20 mouse cellular contexts compared by ENCODE assay signal in genomic region chr19:37585684-37586083, GRCm38 (mm10). TPM values are rescaled to one million over a fixed set of nuclear protein-coding genes. Genes with fewer than 3 reads are reported as not detected.
DNase-seq lines count a peak whose midpoint lies in the region; ATAC-seq and TF ChIP-seq lines count a peak whose summit lies in the region.
"Had no signal": no experiment of that assay in that cellular context is flagged by ENCODE, and none has a peak within 500 bp of the region (broad histone marks: within the 10 kb centered on the region; RNA-seq: fewer than 3 reads in every experiment).

No protein-coding gene starts in this region.

- no peak overlapping the region for H3K9ac ChIP-seq in intestine, embryonic 14.5 days (ENCODE audit: low read length)
- no peak overlapping the region for H3K9ac ChIP-seq in intestine, embryonic 16.5 days (ENCODE audit: low read depth, low read length)
- no peak overlapping the region for H3K9ac ChIP-seq in lung, embryonic 14.5 days
- H3K9ac ChIP-seq in limb, embryonic 14.5 days (ENCODE audit: low read depth, low read length, severe bottlenecking) = no peak overlapping the region
- H3K9ac ChIP-seq in stomach, postnatal 0 days (ENCODE audit: low read length) = no peak overlapping the region
- H3K9ac ChIP-seq in forebrain, embryonic 16.5 days (replicated peaks; ENCODE audit: low read depth, low read length) = no peak overlapping the region
- H3K9ac ChIP-seq: forebrain, embryonic 13.5 days; hindbrain, embryonic 15.5 days; stomach, embryonic 15.5 days had no signal

- H3K4me3 ChIP-seq in intestine, embryonic 14.5 days (ENCODE audit: low read depth, low read length) = no peak overlapping the region
- H3K4me3 ChIP-seq in intestine, embryonic 16.5 days (ENCODE audit: low read length) = no peak overlapping the region
- no peak overlapping the region for H3K4me3 ChIP-seq in lung, embryonic 14.5 days (ENCODE audit: low read depth, low read length)
- no peak overlapping the region for H3K4me3 ChIP-seq in limb, embryonic 14.5 days (replicated peaks; ENCODE audit: low read length)
- H3K4me3 ChIP-seq in stomach, postnatal 0 days (ENCODE audit: low read depth, low read length) = no peak overlapping the region
- H3K4me3 ChIP-seq in forebrain, embryonic 16.5 days (replicated peaks; ENCODE audit: low read length) = no peak overlapping the region
- H3K4me3 ChIP-seq: forebrain, embryonic 13.5 days; hindbrain, embryonic 15.5 days; stomach, embryonic 15.5 days had no signal

- no peak for TF ChIP-seq CTCF in lung, embryonic 14.5 days (IDR thresholded peaks at IDR 0.05; ENCODE audit: low read depth)
- no peak for TF ChIP-seq CTCF in stomach, postnatal 0 days (IDR thresholded peaks at IDR 0.05; ENCODE audit: low read depth)

- 29% methylated on average over 8 of the region's 8 CpGs for WGBS in intestine, embryonic 14.5 days
- 45% methylated on average over 8 of the region's 8 CpGs for WGBS in intestine, embryonic 16.5 days
- WGBS in lung, embryonic 14.5 days = 36% methylated on average over 8 of the region's 8 CpGs
- 43% methylated on average over 8 of the region's 8 CpGs for WGBS in limb, embryonic 14.5 days
- 42% methylated on average over 8 of the region's 8 CpGs for WGBS in stomach, postnatal 0 days
- WGBS in forebrain, embryonic 16.5 days = 77% methylated on average over 8 of the region's 8 CpGs

- no peak for ATAC-seq in intestine, embryonic 14.5 days (replicated peaks; ENCODE audit: low FRiP score, low TSS enrichment, low read depth)
- ATAC-seq in intestine, embryonic 16.5 days = no peak
- ATAC-seq in lung, embryonic 14.5 days (ENCODE audit: insufficient read depth) = no peak
- no peak for ATAC-seq in limb, embryonic 14.5 days (ENCODE audit: low FRiP score, low read depth)
- no peak for ATAC-seq in stomach, postnatal 0 days (ENCODE audit: low FRiP score, low TSS enrichment)
- no peak for ATAC-seq in forebrain, embryonic 16.5 days
- ATAC-seq: forebrain, embryonic 13.5 days had no signal

- no peak for DNase-seq in intestine, embryonic 14.5 days (ENCODE audit: low spot score)
- peak; percentile 8 for DNase-seq in lung, embryonic 14.5 days
- DNase-seq in lung, postnatal 4 days = no peak
- no peak for DNase-seq in limb, embryonic 14.5 days (ENCODE audit: low spot score)
- DNase-seq in stomach, postnatal 0 days (ENCODE audit: low spot score) = no peak
- no peak for DNase-seq in adrenal gland, postnatal 14 days
- DNase-seq: adrenal gland, adult 8-10 months; cerebellum, adult 11 months; cerebellum, postnatal 14 days; gastrocnemius, postnatal 25 days; heart, postnatal 14 days; thymus, postnatal 25 days had no signal

- TF ChIP-seq EP300 in stomach, postnatal 0 days (optimal IDR thresholded peaks at IDR 0.05) = no peak

- H3K4me2 ChIP-seq in intestine, embryonic 14.5 days (ENCODE audit: low read length) = peak overlapping the region; percentile 7; the same call in 1 of the 2 replicates
- H3K4me2 ChIP-seq in intestine, embryonic 16.5 days (ENCODE audit: low read depth, low read length) = no peak overlapping the region
- H3K4me2 ChIP-seq in lung, embryonic 14.5 days = peak overlapping the region; percentile 30
- H3K4me2 ChIP-seq in limb, embryonic 14.5 days (replicated peaks; ENCODE audit: low read depth, low read length, severe bottlenecking) = peak overlapping the region; percentile 18; the same call in 1 of the 2 replicates
- no peak overlapping the region for H3K4me2 ChIP-seq in stomach, postnatal 0 days (replicated peaks; ENCODE audit: low read depth)
- no peak overlapping the region for H3K4me2 ChIP-seq in forebrain, embryonic 16.5 days (ENCODE audit: low read length)
- H3K4me2 ChIP-seq: forebrain, embryonic 13.5 days; heart, embryonic 11.5 days; hindbrain, embryonic 15.5 days had no signal

- H3K9me3 ChIP-seq in intestine, embryonic 14.5 days (ENCODE audit: control insufficient read depth, low read length) = no peaks in the 10 kb centered on the region
- no peaks in the 10 kb centered on the region for H3K9me3 ChIP-seq in intestine, embryonic 16.5 days (ENCODE audit: control insufficient read depth, low read length)
- H3K9me3 ChIP-seq in lung, embryonic 14.5 days (ENCODE audit: low read depth, low read length) = no peaks in the 10 kb centered on the region
- H3K9me3 ChIP-seq in limb, embryonic 14.5 days (ENCODE audit: control insufficient read depth, low read length) = no peaks in the 10 kb centered on the region
- no peaks in the 10 kb centered on the region for H3K9me3 ChIP-seq in stomach, postnatal 0 days (ENCODE audit: control insufficient read depth, low read length)
- H3K9me3 ChIP-seq in forebrain, embryonic 16.5 days (ENCODE audit: control insufficient read depth, low read length) = no peaks in the 10 kb centered on the region
- H3K9me3 ChIP-seq: forebrain, embryonic 13.5 days; hindbrain, embryonic 15.5 days; stomach, embryonic 15.5 days had no signal

- H3K4me1 ChIP-seq in intestine, embryonic 14.5 days (replicated peaks; ENCODE audit: control insufficient read depth, insufficient read depth, low read length) = no peaks in the 10 kb centered on the region
- H3K4me1 ChIP-seq in intestine, embryonic 16.5 days (ENCODE audit: control insufficient read depth, insufficient read depth, low read length) = no peaks in the 10 kb centered on the region
- H3K4me1 ChIP-seq in lung, embryonic 14.5 days (ENCODE audit: insufficient read depth) = peaks cover 3% of the 10 kb centered on the region; the same call in 1 of the 2 replicates
- H3K4me1 ChIP-seq in limb, embryonic 14.5 days (ENCODE audit: control insufficient read depth, insufficient read depth, low read length) = peaks cover 9% of the 10 kb centered on the region
- H3K4me1 ChIP-seq in stomach, postnatal 0 days (replicated peaks; ENCODE audit: control insufficient read depth, insufficient read depth) = no peaks in the 10 kb centered on the region
- H3K4me1 ChIP-seq in forebrain, embryonic 16.5 days (replicated peaks; ENCODE audit: control insufficient read depth, insufficient read depth, low read length) = no peaks in the 10 kb centered on the region
- H3K4me1 ChIP-seq: forebrain, embryonic 13.5 days; hindbrain, embryonic 15.5 days; stomach, embryonic 15.5 days had no signal

- no peak overlapping the region for H3K27ac ChIP-seq in intestine, embryonic 14.5 days (ENCODE audit: low read depth)
- H3K27ac ChIP-seq in intestine, embryonic 16.5 days (ENCODE audit: low read length) = no peak overlapping the region
- no peak overlapping the region for H3K27ac ChIP-seq in lung, embryonic 14.5 days (ENCODE audit: low read depth)
- no peak overlapping the region for H3K27ac ChIP-seq in limb, embryonic 14.5 days (replicated peaks; ENCODE audit: low read depth, low read length)
- H3K27ac ChIP-seq in stomach, postnatal 0 days (replicated peaks) = 0 out of 2 replicates have a peak overlapping the region, but pooled peaks have one; percentile 13
- H3K27ac ChIP-seq in forebrain, embryonic 16.5 days (ENCODE audit: low read length) = no peak overlapping the region
- H3K27ac ChIP-seq: forebrain, embryonic 13.5 days; hindbrain, embryonic 15.5 days; macrophage; stomach, embryonic 15.5 days had no signal

- TF ChIP-seq POLR2A in limb, embryonic 14.5 days (IDR thresholded peaks at IDR 0.05; ENCODE audit: borderline replicate concordance, extremely low read depth, insufficient read depth, insufficient read length) = no peak

- no peaks in the 10 kb centered on the region for H3K36me3 ChIP-seq in intestine, embryonic 14.5 days (ENCODE audit: control insufficient read depth, insufficient read depth, low read length)
- H3K36me3 ChIP-seq in intestine, embryonic 16.5 days (ENCODE audit: control insufficient read depth, insufficient read depth, low read length) = no peaks in the 10 kb centered on the region
- H3K36me3 ChIP-seq in lung, embryonic 14.5 days (ENCODE audit: insufficient read depth) = no peaks in the 10 kb centered on the region
- no peaks in the 10 kb centered on the region for H3K36me3 ChIP-seq in limb, embryonic 14.5 days (ENCODE audit: control insufficient read depth, insufficient read depth, low read length)
- H3K36me3 ChIP-seq in stomach, postnatal 0 days (ENCODE audit: control insufficient read depth, insufficient read depth, low read length) = no peaks in the 10 kb centered on the region
- H3K36me3 ChIP-seq in forebrain, embryonic 16.5 days (ENCODE audit: control insufficient read depth, insufficient read depth) = no peaks in the 10 kb centered on the region
- H3K36me3 ChIP-seq: stomach, embryonic 15.5 days had no signal

- H3K27me3 ChIP-seq in intestine, embryonic 14.5 days (replicated peaks; ENCODE audit: control insufficient read depth, insufficient read depth, low read length) = no peaks in the 10 kb centered on the region
- H3K27me3 ChIP-seq in intestine, embryonic 16.5 days (replicated peaks; ENCODE audit: control insufficient read depth, insufficient read depth, low read length) = no peaks in the 10 kb centered on the region
- H3K27me3 ChIP-seq in lung, embryonic 14.5 days (ENCODE audit: insufficient read depth, low read length) = no peaks in the 10 kb centered on the region
- H3K27me3 ChIP-seq in limb, embryonic 14.5 days (ENCODE audit: control insufficient read depth, insufficient read depth, low read length) = no peaks in the 10 kb centered on the region
- no peaks in the 10 kb centered on the region for H3K27me3 ChIP-seq in stomach, postnatal 0 days (ENCODE audit: control insufficient read depth, insufficient read depth, low read length)
- no peaks in the 10 kb centered on the region for H3K27me3 ChIP-seq in forebrain, embryonic 16.5 days (replicated peaks; ENCODE audit: control insufficient read depth, insufficient read depth, low read length)
- H3K27me3 ChIP-seq: CH12.LX; forebrain, embryonic 13.5 days; hindbrain, embryonic 15.5 days; stomach, embryonic 15.5 days had no signal

RNA-seq across cellular contexts. Expression of gene Exoc6, which starts 35.5 kb away (rescaled TPM):
- 14.9 and 15.7 TPM in 2 replicates for polyA plus RNA-seq in intestine, embryonic 14.5 days (2014; fragmentation: Nextera tagmentation; extraction: Ambion mirVana)
- 21.7 and 23.8 TPM in 2 replicates for polyA plus RNA-seq in intestine, embryonic 16.5 days (2015; fragmentation: Nextera tagmentation; extraction: Ambion mirVana)
- polyA plus RNA-seq in lung, embryonic 14.5 days (2014; fragmentation: Nextera tagmentation; extraction: Ambion mirVana) = 11.6 and 13.2 TPM in 2 replicates
- 4.4 and 5.3 TPM in 2 replicates for polyA plus RNA-seq in limb, embryonic 14.5 days (2012; rRNA removed)
- 8.8 and 9.0 TPM in 2 replicates for polyA plus RNA-seq in limb, embryonic 14.5 days (2014; fragmentation: Nextera tagmentation; extraction: Ambion mirVana)
- 8.7 and 9.0 TPM in 2 replicates for polyA plus RNA-seq in stomach, postnatal 0 days (2015; fragmentation: Nextera tagmentation; extraction: Ambion mirVana)
- 28.3 and 30.1 TPM in 2 replicates for polyA plus RNA-seq in forebrain, embryonic 16.5 days (2015; fragmentation: Nextera tagmentation; extraction: Ambion mirVana)
- total RNA-seq in adrenal gland, postnatal 14 days (2021) = 22.5 and 26.9 TPM in 2 replicates

Comparison
In these comparisons a context has a peak if more than half of its experiments do, and no peak if none do; other contexts are left out.
1. H3K4me2 ChIP-seq: peak in intestine, embryonic 14.5 days (single experiment), lung, embryonic 14.5 days (single experiment) and limb, embryonic 14.5 days (single experiment); none in intestine, embryonic 16.5 days (single experiment), stomach, postnatal 0 days (single experiment) and forebrain, embryonic 16.5 days (single experiment).